Mouse (Mus musculus): ENCODE data around the gene Neurog1.

The Neurog1 gene

DNA sequence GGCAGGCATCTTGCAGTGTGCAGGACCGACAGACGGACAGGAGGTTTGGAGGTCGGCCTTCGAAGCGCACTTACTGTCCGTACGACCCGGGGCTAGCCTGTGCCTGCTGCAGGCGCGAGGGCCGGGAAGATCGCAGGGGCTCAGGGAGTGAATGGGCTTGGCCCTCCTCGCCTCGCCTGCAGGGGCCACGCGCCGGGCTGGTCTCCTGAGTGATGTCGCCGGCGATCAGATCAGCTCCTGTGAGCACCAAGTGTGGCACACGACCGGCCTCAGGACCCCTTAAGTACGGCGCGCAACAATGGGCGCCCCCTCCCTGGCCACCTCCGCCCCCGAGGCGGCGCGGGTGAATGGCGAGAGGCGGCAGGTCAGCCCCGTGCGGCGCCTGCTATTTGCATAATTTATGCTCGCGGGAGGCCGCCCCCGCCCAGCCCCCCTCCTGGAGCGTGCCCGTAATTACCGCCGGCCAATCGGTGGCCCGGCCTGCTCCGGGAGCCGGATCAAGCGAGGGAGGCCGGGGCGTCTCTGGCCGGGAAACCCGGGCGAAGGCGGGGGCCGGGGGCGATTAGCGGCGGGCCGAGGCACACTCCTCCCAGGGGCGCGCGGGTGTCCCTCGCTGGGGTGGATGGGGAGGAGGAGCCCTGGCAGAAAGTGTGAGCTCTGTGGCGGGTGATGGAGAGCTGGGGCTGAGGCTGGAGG, at the start of gene Neurog1:
Gene Neurog1, minus strand, starts transcription at position 240 of the 696 bp plus-strand sequence.
- DNase-seq, result no peak

- no peak for DNase-seq
These were observed 47.4 kb upstream of the Neurog1 start for GRCm38 (mm10) chr13:56299336-56299735.

- DNase-seq, result no peak
These were observed 44.7 kb upstream of the Neurog1 start for GRCm38 (mm10) chr13:56296659-56297020.

- DNase-seq, result peak; percentile 15 to 31
These were observed 44.1 kb upstream of the Neurog1 start, which contains the start of gene Cxcl14 for GRCm38 (mm10) chr13:56295943-56296658. Cxcl14 (minus strand) TSS chr13:56296551.

- no peak for DNase-seq
These were observed 43.6 kb upstream of the Neurog1 start for GRCm38 (mm10) chr13:56295586-56295942.

GRCm38 (mm10) chr13:56294908-56295307, 42.9 kb upstream of the Neurog1 start:
- no peak for DNase-seq

- no peak for DNase-seq
These were observed 38.0 kb upstream of the Neurog1 start for GRCm38 (mm10) chr13:56289998-56290397.

GRCm38 (mm10) chr13:56289261-56289660, 37.3 kb upstream of the Neurog1 start:
- DNase-seq, result no peak

GRCm38 (mm10) chr13:56288601-56289000, 36.6 kb upstream of the Neurog1 start:
- DNase-seq, result no peak

DNA sequence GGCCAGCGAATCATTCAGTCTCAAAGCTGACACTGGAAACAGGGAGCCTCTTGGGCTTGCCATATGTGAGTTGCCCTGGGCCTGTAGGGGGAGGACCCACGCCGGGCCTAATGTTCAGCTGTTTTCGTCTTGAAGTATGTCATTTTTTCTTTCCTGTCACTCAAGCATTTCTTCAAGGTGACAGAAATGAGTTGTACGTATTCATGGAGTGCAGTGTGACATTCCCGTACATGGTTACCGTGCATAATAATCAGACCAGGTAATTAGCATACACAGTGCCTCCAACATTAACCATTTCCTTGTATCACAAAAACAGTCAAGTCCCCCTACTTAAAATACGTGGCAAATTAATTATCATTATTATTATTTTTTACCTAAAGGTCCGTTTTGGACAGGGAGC, 35.1 kb upstream of the Neurog1 start:
- DNase-seq, result no peak

DNA sequence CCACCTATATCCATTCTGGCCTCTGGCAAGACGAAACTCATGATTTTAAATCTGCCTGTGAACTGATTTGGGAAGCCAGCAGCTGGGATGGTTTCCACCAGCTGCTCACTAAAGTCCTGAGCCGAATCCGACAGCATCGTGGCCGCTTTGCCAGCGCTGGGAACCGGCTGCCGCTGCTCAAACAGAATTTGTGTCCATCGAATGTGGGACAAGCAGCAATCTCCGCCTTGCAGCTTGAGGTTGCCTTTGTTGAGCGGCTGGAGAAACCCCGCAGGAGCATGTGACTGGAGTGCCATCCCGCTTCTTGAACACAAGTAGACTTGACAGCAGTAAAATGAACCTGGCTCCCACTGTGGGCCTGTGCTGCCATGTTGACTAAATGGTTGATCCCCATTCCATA, 31.4 kb upstream of the Neurog1 start:
- DNase-seq, result no peak

- DNase-seq, result no peak
These were observed 28.4 kb upstream of the Neurog1 start for GRCm38 (mm10) chr13:56280356-56280755.

DNA sequence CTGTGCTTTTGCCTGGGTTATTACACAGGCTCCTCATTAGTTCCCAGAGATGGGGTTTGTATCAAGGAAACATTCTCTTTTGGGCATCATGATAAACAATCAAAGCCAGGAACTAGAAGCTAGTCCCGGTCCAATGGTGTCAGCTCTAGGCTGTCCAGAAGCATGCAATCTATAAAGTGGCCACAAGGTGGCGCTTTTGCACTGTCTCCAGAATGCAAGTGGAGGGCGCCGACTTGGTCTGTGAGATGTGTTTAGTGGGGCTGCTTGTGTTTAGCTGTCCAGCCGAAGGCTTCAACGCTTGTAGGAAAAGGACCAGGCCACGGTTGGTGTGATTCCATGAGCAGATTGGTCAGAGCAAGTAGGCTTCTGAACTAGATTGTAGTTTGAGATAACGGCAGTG, 27.5 kb upstream of the Neurog1 start:
- peak; percentile 51 to 79 for DNase-seq

DNA sequence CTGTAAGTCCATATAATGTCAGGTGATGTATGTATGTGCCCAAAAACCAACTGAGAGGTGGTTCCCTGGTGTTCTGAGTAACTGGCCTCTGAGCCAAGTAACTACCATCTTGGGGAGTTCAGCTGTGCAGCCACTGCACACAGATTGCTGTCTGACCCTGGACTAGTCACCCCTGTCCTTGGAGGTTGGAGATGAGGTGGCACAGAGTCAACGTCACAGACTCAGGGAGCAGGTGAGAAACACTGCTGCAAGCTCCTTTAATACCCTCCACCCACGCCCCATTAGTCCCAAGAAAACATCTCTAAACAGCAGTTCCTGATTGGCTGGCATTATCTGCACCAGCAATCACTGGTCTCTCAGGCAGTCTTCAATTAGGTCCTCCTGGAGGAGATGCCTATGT, 23.2 kb upstream of the Neurog1 start:
- DNase-seq, result no peak

DNA sequence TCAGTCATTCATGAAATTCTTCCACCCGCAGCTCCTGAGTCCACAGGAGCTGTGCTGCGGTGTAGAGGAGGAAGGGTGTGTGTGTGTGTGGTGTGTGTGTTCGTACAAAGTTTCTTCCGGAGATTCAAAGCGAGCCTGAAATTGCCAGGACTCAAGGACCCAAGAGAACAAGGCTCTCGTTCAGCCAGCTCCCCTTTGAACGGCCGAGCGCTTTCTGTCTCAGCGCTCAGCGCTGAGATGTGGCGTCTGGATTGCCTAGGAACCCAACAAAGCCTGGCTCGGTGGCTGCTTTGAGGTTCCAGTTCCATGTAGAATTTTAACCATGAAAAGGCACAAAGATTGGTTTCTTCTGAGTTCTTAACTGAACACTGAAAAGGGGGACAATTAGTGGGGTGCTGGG, 18.2 kb upstream of the Neurog1 start:
- no peak for DNase-seq

DNA sequence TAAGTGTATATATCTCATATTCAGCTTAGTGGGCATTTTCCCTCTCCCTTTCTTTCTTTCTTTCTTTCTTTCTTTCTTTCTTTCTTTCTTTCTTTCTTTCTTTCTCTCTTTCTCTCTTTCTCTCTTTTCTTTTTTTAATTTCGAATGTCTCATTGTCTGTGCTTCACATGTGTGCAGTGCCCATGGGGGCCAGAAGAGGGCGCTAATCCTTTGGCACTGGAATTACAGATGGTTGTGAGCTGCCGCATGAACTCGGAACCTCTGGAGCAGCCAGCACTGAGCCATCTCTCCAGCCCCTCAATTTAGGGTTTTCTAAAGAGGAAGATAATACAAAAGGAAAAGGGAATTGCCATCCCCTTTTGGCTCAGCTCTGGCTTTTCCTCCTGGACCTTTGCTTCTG, 15.4 kb upstream of the Neurog1 start:
- DNase-seq, result no peak

GRCm38 (mm10) chr13:56266435-56266834, 14.5 kb upstream of the Neurog1 start:
- peak in 1 of 2 experiments; percentile 18 for DNase-seq

DNA sequence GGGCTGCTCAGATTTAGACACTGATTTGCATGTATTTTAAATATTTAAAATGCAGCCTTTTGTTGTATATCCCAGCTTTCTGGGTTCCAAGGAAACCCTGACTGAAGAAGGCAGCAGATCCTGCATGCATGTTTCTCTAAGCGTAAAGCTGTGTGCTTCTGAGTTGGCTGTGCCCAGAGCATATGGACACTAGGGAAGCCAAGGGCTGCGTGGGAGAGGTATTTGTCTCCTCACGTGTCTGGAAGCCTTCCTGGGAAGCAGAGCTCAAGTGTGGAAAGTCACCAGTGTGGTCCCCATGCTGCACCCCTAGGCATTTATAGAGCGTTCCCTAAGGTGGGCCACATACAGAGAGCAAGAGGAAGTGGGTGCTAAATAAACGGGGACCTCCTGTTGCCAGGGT, 13.7 kb upstream of the Neurog1 start:
- no peak for DNase-seq

DNA sequence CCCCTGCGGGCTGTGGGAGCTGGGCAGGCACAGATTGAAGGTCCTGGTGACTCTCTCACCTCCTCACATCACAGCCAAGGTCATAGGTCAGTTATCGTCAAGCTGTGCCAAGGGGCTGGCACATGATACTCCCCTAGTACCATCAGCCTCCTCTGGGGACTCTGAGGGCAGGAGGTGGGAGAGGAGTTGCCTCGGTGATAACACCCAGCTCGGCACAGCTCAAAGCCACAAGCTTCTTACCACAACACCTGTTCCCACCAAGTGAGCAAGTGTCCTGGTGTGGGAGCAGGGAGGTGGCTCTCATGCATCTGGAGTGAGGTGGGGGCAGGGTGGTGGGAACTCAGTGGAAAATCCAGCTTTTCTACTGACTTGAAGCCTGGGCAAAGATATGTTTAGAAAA, 10.3 kb upstream of the Neurog1 start:
- no peak for DNase-seq

DNA sequence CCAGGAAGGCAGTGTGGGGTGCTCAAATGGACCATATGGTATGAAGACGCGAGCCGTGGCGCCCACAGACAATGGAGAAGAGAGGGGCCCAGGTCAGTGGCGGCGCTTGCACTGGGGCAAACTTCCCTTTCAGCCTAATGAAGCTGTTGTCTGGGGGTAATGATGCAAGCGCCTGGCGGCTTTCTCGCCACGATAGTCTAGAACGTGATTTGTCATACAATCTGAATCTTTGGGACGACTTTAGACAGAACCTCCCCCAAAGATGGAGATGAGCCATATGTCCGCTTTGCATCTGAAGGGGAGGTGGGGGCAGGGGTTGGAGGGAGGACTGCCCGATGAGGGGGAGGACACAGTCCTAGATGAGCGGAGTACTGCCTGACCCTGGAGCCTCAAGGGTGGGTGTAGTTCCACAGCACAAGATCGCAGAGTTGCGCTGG, 8.4 kb upstream of the Neurog1 start:
- no peak for DNase-seq

DNA sequence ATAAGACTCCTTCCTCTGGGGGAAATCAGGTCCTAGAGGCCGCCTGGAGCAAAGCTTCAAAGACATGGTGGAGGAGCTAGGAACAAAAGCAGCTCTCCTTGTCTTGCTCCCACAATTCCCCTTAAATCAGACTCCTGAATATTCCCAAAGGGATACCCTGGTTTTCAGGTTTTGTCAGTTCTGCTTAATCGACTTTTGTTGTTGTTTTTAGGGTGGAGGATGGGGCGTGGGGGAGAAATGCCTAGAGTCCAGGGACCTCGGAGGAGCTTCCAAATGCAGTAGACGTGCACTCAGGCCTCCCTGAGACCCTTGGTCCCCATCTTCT, 7.9 kb upstream of the Neurog1 start:
- DNase-seq, result no peak

DNA sequence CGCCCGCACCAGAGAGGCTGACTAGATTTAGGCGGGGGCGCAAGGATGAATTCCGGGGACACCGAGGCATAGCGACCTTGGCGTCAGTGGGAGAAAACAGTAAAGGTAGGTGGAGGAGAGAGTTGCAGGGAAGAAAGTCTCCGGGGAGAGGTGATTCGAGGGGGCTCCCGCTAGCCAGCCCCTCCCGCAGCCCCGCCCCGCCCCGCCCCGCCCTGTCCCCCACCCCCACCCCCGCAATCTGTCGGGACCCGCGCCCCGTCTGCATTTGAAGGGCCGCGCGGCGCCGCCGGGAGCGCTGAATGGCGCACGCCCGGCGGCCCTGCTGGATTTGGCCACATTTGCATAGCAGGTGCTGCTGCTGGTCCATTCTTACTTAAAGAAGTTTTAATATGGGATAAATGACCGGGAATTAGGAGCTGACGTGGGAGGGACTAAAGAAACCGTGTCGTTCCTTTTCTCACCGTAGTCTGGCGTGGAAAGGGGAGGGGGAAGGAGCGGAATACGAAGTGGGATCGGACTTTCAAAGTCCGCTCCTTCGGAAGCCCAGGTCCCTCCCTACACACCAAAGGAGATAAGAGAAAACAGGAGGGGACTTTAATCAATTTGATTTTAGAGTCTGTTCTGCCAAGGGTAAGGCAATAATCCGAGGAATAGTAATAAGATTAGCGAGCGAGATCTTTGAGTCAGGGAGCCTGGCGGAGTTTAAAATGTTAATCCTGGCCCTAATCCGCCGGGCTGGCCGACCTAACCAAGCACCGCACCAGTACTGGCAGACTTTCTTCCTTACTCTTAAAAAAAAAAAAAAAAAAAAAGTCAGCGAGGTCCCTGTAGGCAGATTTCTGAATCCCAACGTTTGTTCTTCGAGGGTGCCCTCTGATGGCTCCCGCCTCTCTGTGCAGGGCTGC, 7.3 kb upstream of the Neurog1 start:
- no peak for DNase-seq

DNA sequence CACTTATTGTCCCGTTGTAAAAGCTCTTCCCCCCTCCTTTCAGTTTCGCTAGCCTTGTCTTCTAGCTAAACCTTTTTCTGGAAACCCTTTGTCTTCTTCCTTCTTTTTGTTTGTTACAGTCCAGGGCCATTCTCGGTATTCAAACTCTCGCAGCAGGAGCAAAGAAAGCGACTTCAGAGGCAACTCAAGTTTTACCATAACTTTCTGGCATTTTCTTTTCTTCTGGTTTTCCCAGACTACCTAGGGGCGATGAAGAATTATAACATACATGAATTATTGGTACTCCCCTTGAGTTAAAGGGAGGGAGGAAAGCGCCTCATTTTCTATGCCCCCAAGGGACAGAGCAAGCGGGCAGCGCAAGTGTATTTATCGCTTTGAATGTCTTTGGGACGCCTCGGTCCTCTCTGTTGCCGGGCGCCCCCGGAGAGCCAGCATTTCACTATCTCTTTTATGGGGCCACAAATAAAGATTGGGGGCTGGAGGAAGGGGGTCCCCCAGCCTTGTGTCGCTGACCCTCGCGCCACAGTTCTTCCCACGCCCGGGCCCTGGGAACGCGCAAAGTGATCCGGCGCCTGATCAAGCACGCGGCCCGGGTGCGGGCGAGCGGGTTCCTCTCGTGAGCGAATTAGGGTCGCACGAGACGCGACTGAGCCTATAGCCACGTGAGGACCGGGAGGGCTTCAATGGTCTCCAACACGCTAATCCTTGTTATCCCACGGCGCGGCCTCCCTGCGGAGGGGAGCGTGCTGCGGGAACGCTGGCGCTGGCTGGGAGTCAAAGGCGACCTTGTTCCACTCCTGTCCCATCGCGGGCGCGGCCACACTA, 6.4 kb upstream of the Neurog1 start:
- DNase-seq, result no peak
